Mouse (Mus musculus) intestine, embryonic 14.5 days (tissue): ENCODE results near the gene Plxnd1. TPM values are rescaled to one million over a fixed set of nuclear protein-coding genes. Genes with fewer than 3 reads are reported as not detected.
A peak's percentile ranks its signal among the peaks of the same experiment; 100 is the strongest.

Experiments
- ATAC-seq: fragments of 200-750 bp; cut with Nextera tagmentation; replicated peaks from 2 replicates; pipeline ENCODE4 v1.8.0; 2017; ENCODE audit warnings: low read depth, moderate number of reproducible peaks, moderate TSS enrichment, moderate library complexity; ENCODE audit not compliant: low FRiP score, low TSS enrichment
- DNase-seq: peaks from one replicate; pipeline ENCODE4 v3.0.0-alpha.2; 2018; ENCODE audit warnings: low spot score
- H3K27ac ChIP-seq: fragments of 300-500 bp; sonication (generic); 2 replicates; pipeline ENCODE4 v1.5.1; 2014; ENCODE audit warnings: low read depth, mild to moderate bottlenecking, control low read depth
- H3K27me3 ChIP-seq: fragments of 300-500 bp; sonication (generic); replicated peaks from 2 replicates; pipeline ENCODE4 v1.6.1; 2014; ENCODE audit warnings: low read length, control low read depth; ENCODE audit not compliant: control insufficient read depth, insufficient read depth
- H3K36me3 ChIP-seq: fragments of 300-500 bp; sonication (generic); 2 replicates; pipeline ENCODE4 v1.6.1; 2014; ENCODE audit warnings: low read length, control low read depth; ENCODE audit not compliant: control insufficient read depth, insufficient read depth
- H3K4me1 ChIP-seq: fragments of 300-500 bp; sonication (generic); replicated peaks from 2 replicates; pipeline ENCODE4 v1.6.1; 2014; ENCODE audit warnings: low read length, control low read depth, mixed read lengths; ENCODE audit not compliant: control insufficient read depth, insufficient read depth
- H3K4me2 ChIP-seq: fragments of 300-500 bp; sonication (generic); 2 replicates; pipeline ENCODE4 v1.6.1; 2014; ENCODE audit warnings: low read length
- H3K4me3 ChIP-seq: fragments of 300-500 bp; sonication (generic); 2 replicates; pipeline ENCODE4 v1.5.1; 2014; ENCODE audit warnings: low read depth, low read length, control low read depth, mixed read lengths
- H3K9ac ChIP-seq: fragments of 300-500 bp; sonication (generic); 2 replicates; pipeline ENCODE4 v1.6.1; 2014; ENCODE audit warnings: mild to moderate bottlenecking, low read length
- H3K9me3 ChIP-seq: fragments of 300-500 bp; sonication (generic); 2 replicates; pipeline ENCODE4 v1.6.1; 2016; ENCODE audit warnings: low read length, control low read depth; ENCODE audit not compliant: control insufficient read depth
- WGBS: fragments of 180-500 bp; shearing (Covaris S2); extraction: QIAGEN DNeasy Blood & Tissue Kit; methylation state at CpG from one replicate; pipeline ENCODE4 v1.1.7; 2014; 5-methylcytosine and 5-hydroxymethylcytosine counted together
- polyA plus RNA-seq: library from polyadenylated mRNA; unstranded; fragments of >200 nt; fragmentation: Nextera tagmentation; extraction: Ambion mirVana; gene quantifications from 2 replicates; pipeline ENCODE4 v1.2.1, GENCODE M21; 2014

The Plxnd1 gene
- polyA plus RNA-seq, 1 experiment from 2014 or later: 46.5 TPM

GRCm38 (mm10) chr6:115954506-115955074 is 40.2 kb downstream of the Plxnd1 start:
- H3K4me2 ChIP-seq: no peak overlapping the region
- H3K9me3 ChIP-seq: no peaks in the 10 kb centered on the region
- H3K36me3 ChIP-seq: peaks cover 19% of the 10 kb centered on the region
- H3K4me1 ChIP-seq: peaks cover 26% of the 10 kb centered on the region
- WGBS: 79% methylated on average over 9 of the region's 9 CpGs
- DNase-seq (no peak), ATAC-seq (no peak)
- no peaks in the 10 kb centered on the region for H3K27me3 ChIP-seq
- no peak overlapping the region for H3K27ac ChIP-seq
- H3K9ac ChIP-seq: no peak overlapping the region
- H3K4me3 ChIP-seq: no peak overlapping the region

GRCm38 (mm10) chr6:115946389-115946788 is 48.4 kb downstream of the Plxnd1 start:
- 51% methylated on average over 6 of the region's 6 CpGs for WGBS
- DNase-seq (no peak), ATAC-seq (no peak)
- Histone ChIP-seq H3K4me2 (no peak overlapping the region), H3K4me3 (no peak overlapping the region), H3K9ac (no peak overlapping the region), H3K4me1 (peaks cover 10% of the 10 kb centered on the region), H3K36me3 (no peaks in the 10 kb centered on the region), H3K27ac (no peak overlapping the region), H3K9me3 (no peaks in the 10 kb centered on the region), H3K27me3 (no peaks in the 10 kb centered on the region)

GRCm38 (mm10) chr6:115945633-115946032 is 49.2 kb downstream of the Plxnd1 start:
- Histone ChIP-seq H3K9me3 (no peaks in the 10 kb centered on the region), H3K4me1 (peaks cover 18% of the 10 kb centered on the region), H3K27me3 (no peaks in the 10 kb centered on the region), H3K4me3 (no peak overlapping the region), H3K9ac (no peak overlapping the region), H3K27ac (no peak overlapping the region), H3K36me3 (no peaks in the 10 kb centered on the region), H3K4me2 (no peak overlapping the region)
- 80% methylated on average over 8 of the region's 8 CpGs for WGBS
- ATAC-seq: no peak
- no peak for DNase-seq

GRCm38 (mm10) chr6:115944638-115945037 is 50.2 kb downstream of the Plxnd1 start, which contains the start of gene H1foo:
H1foo (plus strand) TSS chr6:115944938.
- Histone ChIP-seq H3K9me3 (no peaks in the 10 kb centered on the region), H3K9ac (no peak within 1 kb of the TSS), H3K4me2 (no peak within 1 kb of the TSS), H3K36me3 (no peaks in the 10 kb centered on the region), H3K4me1 (peaks cover 18% of the 10 kb centered on the region), H3K27ac (no peak within 1 kb of the TSS), H3K27me3 (no peaks in the 10 kb centered on the region), H3K4me3 (no peak within 1 kb of the TSS)
- ATAC-seq: no peak
- no peak for DNase-seq
- 87% methylated on average over 5 of the region's 5 CpGs for WGBS

GRCm38 (mm10) chr6:115943498-115944427 is 51.0 kb downstream of the Plxnd1 start:
- Histone ChIP-seq H3K4me2 (no peak overlapping the region), H3K36me3 (no peaks in the 10 kb centered on the region), H3K27me3 (no peaks in the 10 kb centered on the region), H3K4me1 (peaks cover 18% of the 10 kb centered on the region), H3K27ac (no peak overlapping the region), H3K4me3 (no peak overlapping the region), H3K9ac (no peak overlapping the region), H3K9me3 (no peaks in the 10 kb centered on the region)
- DNase-seq (no peak), ATAC-seq (no peak)
- 66% methylated on average over 9 of the region's 9 CpGs for WGBS

GRCm38 (mm10) chr6:115941128-115941527 is 53.7 kb downstream of the Plxnd1 start:
- Histone ChIP-seq H3K4me1 (peaks cover 18% of the 10 kb centered on the region), H3K9ac (no peak overlapping the region), H3K27me3 (no peaks in the 10 kb centered on the region), H3K9me3 (peaks cover 5% of the 10 kb centered on the region; the same call in 1 of the 2 replicates), H3K4me2 (peak overlapping the region; percentile 8; the same call in 1 of the 2 replicates), H3K36me3 (no peaks in the 10 kb centered on the region), H3K4me3 (no peak overlapping the region), H3K27ac (no peak overlapping the region)
- 0 out of 2 replicates have a peak, but pooled peaks have one; percentile 53 for ATAC-seq
- no peak for DNase-seq
- WGBS: 12% methylated on average over 6 of the region's 12 CpGs

GRCm38 (mm10) chr6:115940603-115941002 is 54.2 kb downstream of the Plxnd1 start:
- 46% methylated on average over 1 of the region's 1 CpGs for WGBS
- no peaks in the 10 kb centered on the region for H3K36me3 ChIP-seq
- no peaks in the 10 kb centered on the region for H3K27me3 ChIP-seq
- H3K4me1 ChIP-seq: peaks cover 18% of the 10 kb centered on the region
- no peak overlapping the region for H3K27ac ChIP-seq
- DNase-seq: no peak
- no peak overlapping the region for H3K4me3 ChIP-seq
- no peak for ATAC-seq
- peaks cover 5% of the 10 kb centered on the region; the same call in 1 of the 2 replicates for H3K9me3 ChIP-seq
- H3K9ac ChIP-seq: no peak overlapping the region
- H3K4me2 ChIP-seq: no peak overlapping the region

GRCm38 (mm10) chr6:115938798-115939197 is 56.0 kb downstream of the Plxnd1 start:
- H3K27me3 ChIP-seq: no peaks in the 10 kb centered on the region
- H3K9ac ChIP-seq: no peak overlapping the region
- H3K36me3 ChIP-seq: no peaks in the 10 kb centered on the region
- no peak overlapping the region for H3K4me2 ChIP-seq
- ATAC-seq (no peak), DNase-seq (no peak)
- H3K4me3 ChIP-seq: no peak overlapping the region
- H3K4me1 ChIP-seq: peaks cover 18% of the 10 kb centered on the region
- WGBS: 65% methylated on average over 1 of the region's 1 CpGs
- no peak overlapping the region for H3K27ac ChIP-seq
- H3K9me3 ChIP-seq: peaks cover 5% of the 10 kb centered on the region; the same call in 1 of the 2 replicates
